Comparison of ENCODE assay signal across 8 mouse cellular contexts in genomic region chr7:90280274-90280875, GRCm38 (mm10). TPM values are rescaled to one million over a fixed set of nuclear protein-coding genes. Genes with fewer than 3 reads are reported as not detected.
DNase-seq lines count a peak whose midpoint lies in the region; ATAC-seq and TF ChIP-seq lines count a peak whose summit lies in the region.

No protein-coding gene starts in this region.

- no peaks in the 10 kb centered on the region for H3K36me3 ChIP-seq in forebrain, embryonic 10.5 days (replicated peaks)
- no peaks in the 10 kb centered on the region for H3K36me3 ChIP-seq in forebrain, embryonic 12.5 days (replicated peaks)

- no peaks in the 10 kb centered on the region for H3K4me1 ChIP-seq in forebrain, embryonic 10.5 days
- H3K4me1 ChIP-seq in forebrain, embryonic 12.5 days, result no peaks in the 10 kb centered on the region
- no peaks in the 10 kb centered on the region for H3K4me1 ChIP-seq in cerebellum, adult 2 months (ENCODE audit: control insufficient read depth, insufficient read depth, low read length)

- peak; percentile 29 for DNase-seq in forebrain, embryonic 10.5 days (ENCODE audit: extremely low spot score, low spot score)
- DNase-seq in ovary, postnatal 36 days (ENCODE audit: low spot score), result peak; percentile 21
- DNase-seq in ovary, adult 18-20 months (ENCODE audit: low spot score), result no peak
- peak; percentile 22 to 33 for DNase-seq in cerebellum, adult 2 months
- peak; percentile 80 for DNase-seq in induced T-regulatory cell, adult 2 months (ENCODE audit: low read depth)
- DNase-seq in lung, postnatal 14 days, result peak; percentile 68

- WGBS in forebrain, embryonic 10.5 days, result 66% methylated on average over 11 of the region's 11 CpGs
- WGBS in forebrain, embryonic 12.5 days, result 68% methylated on average over 11 of the region's 11 CpGs
- WGBS in cerebellum, adult 2 months, result 51% methylated on average over 11 of the region's 11 CpGs

- H3K9me3 ChIP-seq in forebrain, embryonic 10.5 days, result no peaks in the 10 kb centered on the region
- H3K9me3 ChIP-seq in forebrain, embryonic 12.5 days, result no peaks in the 10 kb centered on the region

- no peaks in the 10 kb centered on the region for H3K27me3 ChIP-seq in forebrain, embryonic 10.5 days (ENCODE audit: poor library complexity, severe bottlenecking)
- no peaks in the 10 kb centered on the region for H3K27me3 ChIP-seq in forebrain, embryonic 12.5 days
- H3K27me3 ChIP-seq in cerebellum, adult 2 months (ENCODE audit: control insufficient read depth, insufficient read depth, low read length), result no peaks in the 10 kb centered on the region

- no peak overlapping the region for H3K4me3 ChIP-seq in forebrain, embryonic 10.5 days
- H3K4me3 ChIP-seq in forebrain, embryonic 12.5 days (replicated peaks), result no peak overlapping the region
- no peak overlapping the region for H3K4me3 ChIP-seq in cerebellum, adult 2 months (replicated peaks; ENCODE audit: insufficient read depth, low read depth, low read length)

- H3K4me2 ChIP-seq in forebrain, embryonic 12.5 days, result no peak overlapping the region

- ATAC-seq in forebrain, embryonic 12.5 days (ENCODE audit: low FRiP score), result no peak
- ATAC-seq in erythroblast, adult 5-6 weeks (replicated peaks; ENCODE audit: low FRiP score, poor library complexity, severe bottlenecking), result no peak

- TF ChIP-seq CTCF in cerebellum, adult 2 months (IDR thresholded peaks at IDR 0.05; ENCODE audit: borderline replicate concordance, insufficient read depth, low read depth, low read length), result peak; percentile 66; the same call in 1 of the 2 replicates

- no peak overlapping the region for H3K27ac ChIP-seq in forebrain, embryonic 10.5 days
- no peak overlapping the region for H3K27ac ChIP-seq in forebrain, embryonic 12.5 days
- H3K27ac ChIP-seq in cerebellum, adult 2 months (ENCODE audit: insufficient read depth, low read length), result no peak overlapping the region

- TF ChIP-seq POLR2A in cerebellum, adult 2 months (IDR thresholded peaks at IDR 0.05; ENCODE audit: borderline replicate concordance, insufficient read depth, low read length), result no peak

- H3K9ac ChIP-seq in forebrain, embryonic 12.5 days, result no peak overlapping the region

RNA-seq across cellular contexts. Expression of gene Ccdc83, which starts 14.8 kb away (rescaled TPM):
- polyA plus RNA-seq in forebrain, embryonic 10.5 days (2016; fragmentation: Nextera tagmentation; extraction: Ambion mirVana), result not detected in 2 replicates
- polyA plus RNA-seq in forebrain, embryonic 12.5 days (2016; fragmentation: Nextera tagmentation; extraction: Ambion mirVana), result not detected in 2 replicates
- 0.10 TPM in 1 of 2 replicates, not detected in the other for polyA plus RNA-seq in cerebellum, adult 2 months (2012; rRNA removed)
- total RNA-seq in erythroblast, adult 5-6 weeks (2015; ENCODE audit: low replicate concordance), result not detected in 2 replicates
- total RNA-seq in erythroblast, adult 5-6 weeks (2017; ENCODE audit: low replicate concordance), result not detected in 2 replicates

RNA-seq across cellular contexts. Expression of gene Sytl2, which starts 21.7 kb away (rescaled TPM):
- 1.5 and 2.0 TPM in 2 replicates for polyA plus RNA-seq in forebrain, embryonic 10.5 days (2016; fragmentation: Nextera tagmentation; extraction: Ambion mirVana)
- polyA plus RNA-seq in forebrain, embryonic 12.5 days (2016; fragmentation: Nextera tagmentation; extraction: Ambion mirVana), result 0.67 and 1.0 TPM in 2 replicates
- 39.9 and 44.8 TPM in 2 replicates for polyA plus RNA-seq in cerebellum, adult 2 months (2012; rRNA removed)
- 0.38 and 0.63 TPM in 2 replicates for total RNA-seq in erythroblast, adult 5-6 weeks (2015; ENCODE audit: low replicate concordance)
- total RNA-seq in erythroblast, adult 5-6 weeks (2017; ENCODE audit: low replicate concordance), result 1.5 and 2.1 TPM in 2 replicates

Comparison
In these comparisons a context has a peak if more than half of its experiments do, and no peak if none do; other contexts are left out.
1. RNA of gene Sytl2, which starts 21.7 kb away (polyA plus RNA-seq): 39.9 to 44.8 TPM in cerebellum, adult 2 months; 1.5 to 2.0 TPM in forebrain, embryonic 10.5 days and 0.67 to 1.0 TPM in forebrain, embryonic 12.5 days; every median in the first group is over 10 times any median in the second.